Mouse (Mus musculus) midbrain, postnatal 0 days (tissue): ENCODE results near the gene Trio. TPM values are rescaled to one million over a fixed set of nuclear protein-coding genes. Genes with fewer than 3 reads are reported as not detected.
A peak's percentile ranks its signal among the peaks of the same experiment; 100 is the strongest.

Source experiments
- ATAC-seq: fragments of 200-750 bp; cut with Nextera tagmentation; 2 replicates; pipeline ENCODE4 v1.8.0; 2017; ENCODE audit warnings: moderate number of reproducible peaks, mild to moderate bottlenecking, moderate TSS enrichment, moderate library complexity; ENCODE audit not compliant: low FRiP score
- DNase-seq: peaks from one replicate; pipeline ENCODE4 v3.0.0-alpha.2; 2015; ENCODE audit warnings: low spot score
- H3K27ac ChIP-seq: fragments of 300-500 bp; sonication (generic); 2 replicates; pipeline ENCODE4 v1.5.1; 2014; ENCODE audit warnings: low read depth, mild to moderate bottlenecking, low read length, mixed read lengths
- H3K27me3 ChIP-seq: fragments of 300-500 bp; sonication (generic); 2 replicates; pipeline ENCODE4 v1.6.1; 2014; ENCODE audit warnings: low read length, control low read depth, mixed read lengths; ENCODE audit not compliant: insufficient read depth
- H3K36me3 ChIP-seq: fragments of 300-500 bp; sonication (generic); 2 replicates; pipeline ENCODE4 v1.6.1; 2014; ENCODE audit warnings: low read length, control low read depth, mixed read lengths; ENCODE audit not compliant: insufficient read depth
- H3K4me1 ChIP-seq: fragments of 300-500 bp; sonication (generic); 2 replicates; pipeline ENCODE4 v1.6.1; 2014; ENCODE audit warnings: mild to moderate bottlenecking, control low read depth, antibody characterized with exemption, low read length, mixed read lengths; ENCODE audit not compliant: insufficient read depth
- H3K4me2 ChIP-seq: fragments of 300-500 bp; sonication (generic); 2 replicates; pipeline ENCODE4 v1.6.1; 2014; ENCODE audit warnings: low read depth, mild to moderate bottlenecking, low read length, mixed read lengths; ENCODE audit not compliant: poor library complexity, severe bottlenecking
- H3K4me3 ChIP-seq: fragments of 300-500 bp; sonication (generic); 2 replicates; pipeline ENCODE4 v1.5.1; 2014; ENCODE audit warnings: low read depth, mild to moderate bottlenecking, low read length, moderate library complexity
- H3K9ac ChIP-seq: fragments of 300-500 bp; sonication (generic); replicated peaks from 2 replicates; pipeline ENCODE4 v1.6.1; 2014; ENCODE audit warnings: mild to moderate bottlenecking, low read length, moderate library complexity, mixed read lengths; ENCODE audit not compliant: poor library complexity, severe bottlenecking
- H3K9me3 ChIP-seq: fragments of 300-500 bp; sonication (generic); 2 replicates; pipeline ENCODE4 v1.6.1; 2016; ENCODE audit warnings: low read length, control low read depth
- CTCF ChIP-seq: IDR thresholded peaks from 2 replicates; pipeline ENCODE4 v1.5.1; 2016; ENCODE audit warnings: antibody characterized with exemption, mild to moderate bottlenecking
- WGBS: fragments of 180-500 bp; shearing (Covaris S2); extraction: QIAGEN DNeasy Blood & Tissue Kit; methylation state at CpG from one replicate; pipeline ENCODE4 v1.1.7; 2014; 5-methylcytosine and 5-hydroxymethylcytosine counted together
- polyA plus RNA-seq: library from polyadenylated mRNA; unstranded; fragments of >200 nt; fragmentation: Nextera tagmentation; extraction: Ambion mirVana; gene quantifications from 2 replicates; pipeline ENCODE4 v1.2.1, GENCODE M21; 2015
- total RNA-seq: library from RNA; depleted of rRNA; stranded (reverse); fragments of >200 nt; gene quantifications from 2 replicates; pipeline ENCODE4 v1.2.3, GENCODE M21; 2014

The Trio gene
- total and polyA plus RNA-seq, 2 experiments from 2014 or later = 23.3 to 213 TPM

GRCm38 (mm10) chr15:27925865-27926264 is 99.8 kb downstream of the Trio start:
- no peak overlapping the region for H3K27ac ChIP-seq
- H3K9ac ChIP-seq = no peak overlapping the region
- no peak overlapping the region for H3K4me2 ChIP-seq
- no peak overlapping the region for H3K4me3 ChIP-seq
- no peaks in the 10 kb centered on the region for H3K27me3 ChIP-seq
- TF ChIP-seq CTCF = no peak
- ATAC-seq (no peak), DNase-seq (no peak)
- peaks cover 9% of the 10 kb centered on the region for H3K4me1 ChIP-seq
- 53% methylated on average over 8 of the region's 8 CpGs for WGBS
- H3K9me3 ChIP-seq = no peaks in the 10 kb centered on the region
- H3K36me3 ChIP-seq = no peaks in the 10 kb centered on the region

GRCm38 (mm10) chr15:27925004-27925635 is 100.5 kb downstream of the Trio start:
- Histone ChIP-seq H3K9me3 (no peaks in the 10 kb centered on the region), H3K4me1 (peaks cover 9% of the 10 kb centered on the region), H3K4me3 (no peak overlapping the region), H3K27me3 (no peaks in the 10 kb centered on the region), H3K9ac (no peak overlapping the region), H3K36me3 (no peaks in the 10 kb centered on the region), H3K27ac (no peak overlapping the region), H3K4me2 (0 out of 2 replicates have a peak overlapping the region, but pooled peaks have one; percentile 5)
- no peak for TF ChIP-seq CTCF
- DNase-seq (peak; percentile 26), ATAC-seq (no peak)
- 21% methylated on average over 15 of the region's 15 CpGs for WGBS

- peak; percentile 30 for DNase-seq
- peak overlapping the region; percentile 31; the same call in 1 of the 2 replicates for H3K4me3 ChIP-seq
- peak; percentile 78 for ATAC-seq
- peaks cover 9% of the 10 kb centered on the region for H3K4me1 ChIP-seq
- H3K9ac ChIP-seq = no peak overlapping the region
- 13% methylated on average over 5 of the region's 5 CpGs for WGBS
- H3K4me2 ChIP-seq = peak overlapping the region; percentile 54
- H3K36me3 ChIP-seq = no peaks in the 10 kb centered on the region
- no peaks in the 10 kb centered on the region for H3K27me3 ChIP-seq
- peak overlapping the region; percentile 67 for H3K27ac ChIP-seq
- no peaks in the 10 kb centered on the region for H3K9me3 ChIP-seq
- no peak for TF ChIP-seq CTCF
Observed at GRCm38 (mm10) chr15:27923987-27924341, 101.7 kb downstream of the Trio start.

- WGBS = 6% methylated on average over 21 of the region's 21 CpGs
- Histone ChIP-seq H3K9me3 (no peaks in the 10 kb centered on the region), H3K9ac (peak overlapping the region; percentile 40), H3K4me2 (peak overlapping the region; percentile 54), H3K27me3 (no peaks in the 10 kb centered on the region), H3K36me3 (no peaks in the 10 kb centered on the region), H3K27ac (peak overlapping the region; percentile 67), H3K4me3 (peak overlapping the region; percentile 31), H3K4me1 (peaks cover 9% of the 10 kb centered on the region)
- peak; percentile 34 for TF ChIP-seq CTCF
- DNase-seq (peak; percentile 86), ATAC-seq (peak; percentile 94)
Observed at GRCm38 (mm10) chr15:27923280-27923986, 102.2 kb downstream of the Trio start.

- H3K4me1 ChIP-seq = peaks cover 9% of the 10 kb centered on the region
- TF ChIP-seq CTCF = no peak
- WGBS = 49% methylated on average over 3 of the region's 3 CpGs
Observed at GRCm38 (mm10) chr15:27920751-27921150, 104.9 kb downstream of the Trio start.

GRCm38 (mm10) chr15:27919540-27919939 is 106.1 kb downstream of the Trio start:
- WGBS = 16% methylated on average over 5 of the region's 5 CpGs
- DNase-seq (peak; percentile 87), ATAC-seq (peak; percentile 64)
- Histone ChIP-seq H3K4me1 (peaks cover under 1% of the 10 kb centered on the region), H3K36me3 (peaks cover 4% of the 10 kb centered on the region; the same call in 1 of the 2 replicates), H3K9ac (no peak overlapping the region), H3K9me3 (no peaks in the 10 kb centered on the region), H3K27ac (no peak overlapping the region), H3K4me2 (no peak overlapping the region), H3K4me3 (no peak overlapping the region), H3K27me3 (no peaks in the 10 kb centered on the region)
- TF ChIP-seq CTCF = peak; percentile 81

More at GRCm38 (mm10) chr15:27920751-27921150, 104.9 kb downstream of the Trio start:
- Histone ChIP-seq H3K4me2 (no peak overlapping the region), H3K36me3 (peaks cover 4% of the 10 kb centered on the region; the same call in 1 of the 2 replicates), H3K27me3 (no peaks in the 10 kb centered on the region), H3K9ac (no peak overlapping the region), H3K4me3 (no peak overlapping the region), H3K27ac (no peak overlapping the region), H3K9me3 (no peaks in the 10 kb centered on the region)
- DNase-seq (no peak), ATAC-seq (no peak)
